Mouse (Mus musculus): ENCODE measurements around the gene Tagap.

DNA sequence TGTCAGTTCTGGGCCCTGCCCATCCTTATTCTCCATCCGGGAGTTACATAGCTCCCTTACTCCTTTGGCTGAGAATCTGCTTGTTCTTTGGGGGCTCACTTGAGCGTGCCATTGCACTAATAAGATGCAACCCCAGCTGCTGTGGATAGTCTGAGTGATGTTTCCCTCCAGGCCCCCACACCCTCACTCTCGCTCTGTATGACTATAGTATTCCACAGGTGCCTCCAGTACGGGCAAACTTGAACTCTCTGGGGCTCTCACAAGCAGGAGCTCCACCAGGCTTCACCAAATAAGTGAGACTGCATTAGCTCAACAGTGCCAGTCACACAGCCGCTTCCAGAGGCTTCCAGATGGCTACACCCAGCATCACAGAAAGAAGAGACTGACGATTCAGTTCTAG, 37.5 kb upstream of the Tagap start:
- TF ChIP-seq CTCF (IDR thresholded peaks at IDR 0.05; ENCODE audit: control insufficient read depth, insufficient read depth, insufficient read length), result no peak
- no peak for TF ChIP-seq MYOD1 (IDR thresholded peaks at IDR 0.05; ENCODE audit: control insufficient read depth, insufficient read length, low read depth)
- TF ChIP-seq USF1 (IDR thresholded peaks at IDR 0.05; ENCODE audit: low read depth), result no peak
- TF ChIP-seq CEBPB (IDR thresholded peaks at IDR 0.05; ENCODE audit: low read depth), result no peak

All from C2C12 (cell line).